Comparison of ENCODE assay signal across 21 mouse cellular contexts in the genomic region with DNA sequence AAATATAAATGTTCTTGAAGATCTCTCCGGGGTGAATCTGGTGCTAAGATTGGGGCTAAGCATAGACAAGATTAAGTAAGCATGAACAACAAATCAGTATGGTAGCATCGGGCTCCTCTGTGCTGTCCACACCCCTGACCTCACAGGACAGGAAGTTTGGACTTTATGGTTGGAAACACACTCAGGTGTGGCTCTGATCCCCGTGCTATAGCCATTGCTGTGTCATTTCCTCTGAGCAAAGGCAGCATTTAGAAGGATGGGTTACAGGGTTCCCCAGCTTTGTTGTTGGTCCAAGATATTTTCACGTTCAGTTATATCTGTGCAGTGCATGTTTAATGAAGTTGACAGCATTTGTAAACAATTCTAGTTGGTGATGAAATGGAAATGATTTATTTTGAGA. TPM values are rescaled to one million over a fixed set of nuclear protein-coding genes. Genes with fewer than 3 reads are reported as not detected.
DNase-seq lines count a peak whose midpoint lies in the region; ATAC-seq and TF ChIP-seq lines count a peak whose summit lies in the region.
"Had no signal": no experiment of that assay in that cellular context is flagged by ENCODE, and none has a peak within 500 bp of the region (broad histone marks: within the 10 kb centered on the region; RNA-seq: fewer than 3 reads in every experiment).

No protein-coding gene starts in this region.

- 54% methylated on average over 4 of the region's 4 CpGs for WGBS in embryonic facial prominence, embryonic 14.5 days
- 73% methylated on average over 4 of the region's 4 CpGs for WGBS in embryonic facial prominence, embryonic 10.5 days
- WGBS in kidney, embryonic 16.5 days = 34% methylated on average over 4 of the region's 4 CpGs
- WGBS in lung, embryonic 14.5 days = 36% methylated on average over 4 of the region's 4 CpGs

- H3K4me1 ChIP-seq in embryonic facial prominence, embryonic 14.5 days (ENCODE audit: control insufficient read depth, insufficient read depth, low read length) = no peaks in the 10 kb centered on the region; the same call in 1 of the 2 replicates
- H3K4me1 ChIP-seq in embryonic facial prominence, embryonic 10.5 days = 0 out of 2 replicates have a peak, but pooled peaks cover 5% of the 10 kb centered on the region
- peaks cover 3% of the 10 kb centered on the region; the same call in 1 of the 2 replicates for H3K4me1 ChIP-seq in kidney, embryonic 16.5 days (ENCODE audit: insufficient read depth, low read length)
- no peaks in the 10 kb centered on the region for H3K4me1 ChIP-seq in lung, embryonic 14.5 days (ENCODE audit: insufficient read depth)
- H3K4me1 ChIP-seq: embryonic facial prominence, embryonic 12.5 days; forebrain, embryonic 13.5 days; heart, embryonic 13.5 days; hindbrain, embryonic 12.5 days had no signal

- DNase-seq in embryonic facial prominence, embryonic 14.5 days (ENCODE audit: low spot score) = peak; percentile 28
- DNase-seq in embryonic facial prominence, embryonic 10.5 days (ENCODE audit: low spot score) = no peak
- DNase-seq in kidney, adult 11 months = no peak
- peak; percentile 51 for DNase-seq in lung, embryonic 14.5 days
- no peak for DNase-seq in lung, postnatal 36 days
- DNase-seq in lung, postnatal 10 days = peak; percentile 6
- no peak for DNase-seq in lung, postnatal 25 days (ENCODE audit: low spot score)
- DNase-seq: adrenal gland, postnatal 10 days; cerebellum, adult 11 months; cerebellum, adult 8-10 months; cerebellum, postnatal 14 days; embryo, embryonic 11 days; forebrain, postnatal 0 days; gastrocnemius, postnatal 14 days; heart, postnatal 4 days had no signal

- H3K4me3 ChIP-seq in embryonic facial prominence, embryonic 14.5 days (ENCODE audit: low read depth, low read length) = no peak overlapping the region
- no peak overlapping the region for H3K4me3 ChIP-seq in embryonic facial prominence, embryonic 10.5 days
- no peak overlapping the region for H3K4me3 ChIP-seq in kidney, embryonic 16.5 days (ENCODE audit: low read length)
- no peak overlapping the region for H3K4me3 ChIP-seq in lung, embryonic 14.5 days (ENCODE audit: low read depth, low read length)
- H3K4me3 ChIP-seq: embryonic facial prominence, embryonic 12.5 days; forebrain, embryonic 13.5 days; heart, embryonic 13.5 days; hindbrain, embryonic 12.5 days had no signal

- H3K9me3 ChIP-seq in embryonic facial prominence, embryonic 14.5 days (ENCODE audit: control insufficient read depth, low read length) = no peaks in the 10 kb centered on the region
- no peaks in the 10 kb centered on the region for H3K9me3 ChIP-seq in embryonic facial prominence, embryonic 10.5 days
- H3K9me3 ChIP-seq in kidney, embryonic 16.5 days (ENCODE audit: low read length) = no peaks in the 10 kb centered on the region
- H3K9me3 ChIP-seq in lung, embryonic 14.5 days (ENCODE audit: low read depth, low read length) = no peaks in the 10 kb centered on the region
- H3K9me3 ChIP-seq: embryonic facial prominence, embryonic 12.5 days; forebrain, embryonic 13.5 days; heart, embryonic 13.5 days; hindbrain, embryonic 12.5 days had no signal

- no peaks in the 10 kb centered on the region for H3K27me3 ChIP-seq in embryonic facial prominence, embryonic 14.5 days (replicated peaks; ENCODE audit: control insufficient read depth, insufficient read depth, low read length)
- no peaks in the 10 kb centered on the region for H3K27me3 ChIP-seq in embryonic facial prominence, embryonic 10.5 days (replicated peaks; ENCODE audit: low read depth, poor library complexity, severe bottlenecking)
- no peaks in the 10 kb centered on the region for H3K27me3 ChIP-seq in kidney, embryonic 16.5 days (ENCODE audit: insufficient read depth, low read length)
- H3K27me3 ChIP-seq in lung, embryonic 14.5 days (ENCODE audit: insufficient read depth, low read length) = no peaks in the 10 kb centered on the region
- H3K27me3 ChIP-seq: embryonic facial prominence, embryonic 12.5 days; forebrain, embryonic 13.5 days; heart, embryonic 13.5 days; hindbrain, embryonic 12.5 days had no signal

- no peak for ATAC-seq in embryonic facial prominence, embryonic 14.5 days (ENCODE audit: low read depth)
- ATAC-seq in kidney, embryonic 16.5 days (ENCODE audit: low FRiP score, low TSS enrichment) = no peak
- ATAC-seq in lung, embryonic 14.5 days (ENCODE audit: insufficient read depth) = no peak; the same call in 1 of the 2 replicates
- ATAC-seq: forebrain, embryonic 13.5 days; forebrain, postnatal 0 days had no signal

- TF ChIP-seq CTCF in lung, embryonic 14.5 days (IDR thresholded peaks at IDR 0.05; ENCODE audit: low read depth) = no peak

- no peak overlapping the region for H3K27ac ChIP-seq in embryonic facial prominence, embryonic 14.5 days (replicated peaks; ENCODE audit: low read depth, low read length)
- H3K27ac ChIP-seq in embryonic facial prominence, embryonic 10.5 days (replicated peaks) = no peak overlapping the region
- H3K27ac ChIP-seq in kidney, embryonic 16.5 days (ENCODE audit: low read length) = peak overlapping the region; percentile 58
- no peak overlapping the region for H3K27ac ChIP-seq in lung, embryonic 14.5 days (ENCODE audit: low read depth)
- H3K27ac ChIP-seq: embryonic facial prominence, embryonic 12.5 days; forebrain, embryonic 13.5 days; heart, embryonic 13.5 days; hindbrain, embryonic 12.5 days had no signal

- H3K36me3 ChIP-seq in embryonic facial prominence, embryonic 14.5 days (ENCODE audit: control insufficient read depth, insufficient read depth, low read length) = no peaks in the 10 kb centered on the region
- H3K36me3 ChIP-seq in embryonic facial prominence, embryonic 10.5 days (replicated peaks) = no peaks in the 10 kb centered on the region
- no peaks in the 10 kb centered on the region for H3K36me3 ChIP-seq in kidney, embryonic 16.5 days (ENCODE audit: insufficient read depth, low read length)
- H3K36me3 ChIP-seq in lung, embryonic 14.5 days (ENCODE audit: insufficient read depth) = no peaks in the 10 kb centered on the region
- H3K36me3 ChIP-seq: embryonic facial prominence, embryonic 12.5 days; heart, embryonic 13.5 days; hindbrain, embryonic 12.5 days had no signal

- no peak overlapping the region for H3K9ac ChIP-seq in embryonic facial prominence, embryonic 14.5 days (ENCODE audit: low read depth, low read length)
- H3K9ac ChIP-seq in kidney, embryonic 16.5 days (replicated peaks; ENCODE audit: low read length) = no peak overlapping the region
- H3K9ac ChIP-seq in lung, embryonic 14.5 days = no peak overlapping the region
- H3K9ac ChIP-seq: embryonic facial prominence, embryonic 12.5 days; forebrain, embryonic 13.5 days; forebrain, postnatal 0 days; heart, embryonic 13.5 days; hindbrain, embryonic 12.5 days had no signal

- no peak overlapping the region for H3K4me2 ChIP-seq in embryonic facial prominence, embryonic 14.5 days (ENCODE audit: low read depth, low read length)
- no peak overlapping the region for H3K4me2 ChIP-seq in kidney, embryonic 16.5 days (replicated peaks; ENCODE audit: low read depth, low read length)
- no peak overlapping the region for H3K4me2 ChIP-seq in lung, embryonic 14.5 days
- H3K4me2 ChIP-seq: embryonic facial prominence, embryonic 12.5 days; forebrain, embryonic 13.5 days; heart, embryonic 13.5 days; hindbrain, embryonic 12.5 days had no signal

RNA-seq across cellular contexts. Expression of a gene that starts 9.9 kb away (rescaled TPM):
- polyA plus RNA-seq in embryonic facial prominence, embryonic 14.5 days (2014; fragmentation: Nextera tagmentation; extraction: Ambion mirVana) = 43.9 and 48.0 TPM in 2 replicates
- polyA plus RNA-seq in embryonic facial prominence, embryonic 10.5 days (2016; fragmentation: Nextera tagmentation; extraction: Ambion mirVana) = 29.3 and 30.3 TPM in 2 replicates
- 114 and 115 TPM in 2 replicates for polyA plus RNA-seq in kidney, embryonic 16.5 days (2015; fragmentation: Nextera tagmentation; extraction: Ambion mirVana)
- polyA plus RNA-seq in lung, embryonic 14.5 days (2014; fragmentation: Nextera tagmentation; extraction: Ambion mirVana) = 68.9 and 72.5 TPM in 2 replicates
- polyA plus RNA-seq: C2C12 had no signal

Comparison
In these comparisons a context has a peak if more than half of its experiments do, and no peak if none do; other contexts are left out.
1. DNase-seq: peak in embryonic facial prominence, embryonic 14.5 days (single experiment), lung, embryonic 14.5 days (single experiment) and lung, postnatal 10 days (single experiment); none in embryonic facial prominence, embryonic 10.5 days (single experiment), kidney, adult 11 months (single experiment), lung, postnatal 36 days (single experiment) and lung, postnatal 25 days (single experiment).